Mouse (Mus musculus) liver, embryonic 14.5 days (tissue): ENCODE measurements at regions not wholly inside any gene's neighbourhood (a gene's known extent, or its start where the extent isn't known, plus 50 kb on each side); places are given as distances from the start of the nearest gene placed in this dataset.

ENCODE experiments used
- CTCF ChIP-seq: IDR thresholded peaks from 2 replicates; pipeline ENCODE4 v1.5.1; 2016; ENCODE audit warnings: antibody characterized with exemption, low read depth, control low read depth
- EP300 ChIP-seq: IDR thresholded peaks from 2 replicates; pipeline ENCODE4 v1.6.1; 2016; ENCODE audit warnings: antibody characterized with exemption, low read depth

GRCm38 (mm10) chr2:71670228-71670790, 75.1 kb upstream of the Itga6 start:
- TF ChIP-seq EP300 (no peak), CTCF (no peak)
